Mouse (Mus musculus) induced T-regulatory cell, adult 2 months (primary cell): ENCODE results near the gene Fam234b.

Source experiments
- DNase-seq: peaks from one replicate; pipeline ENCODE4 v3.0.0-alpha.2; 2012; ENCODE audit warnings: low read depth

The Fam234b gene

DNA sequence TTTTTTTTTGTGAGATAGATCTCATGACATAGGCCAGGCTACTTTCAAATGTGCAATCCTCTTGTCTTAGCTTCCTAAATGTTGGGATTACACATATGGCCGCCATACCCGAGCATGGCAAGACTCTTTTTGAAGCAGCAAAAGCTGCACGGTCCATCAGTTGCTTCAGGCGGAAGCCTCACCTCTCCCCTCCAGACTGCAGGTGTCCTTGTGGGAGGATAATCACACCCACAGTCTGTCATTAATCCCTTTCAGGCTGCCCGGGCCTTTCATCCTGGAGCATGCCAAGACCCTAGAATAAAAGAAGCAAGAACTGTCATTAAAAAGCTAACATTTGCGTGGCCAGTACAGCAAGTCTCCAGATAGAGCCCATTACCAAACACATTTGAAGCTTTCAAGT is 71.8 kb downstream of the Fam234b start:
- no peak for DNase-seq

DNA sequence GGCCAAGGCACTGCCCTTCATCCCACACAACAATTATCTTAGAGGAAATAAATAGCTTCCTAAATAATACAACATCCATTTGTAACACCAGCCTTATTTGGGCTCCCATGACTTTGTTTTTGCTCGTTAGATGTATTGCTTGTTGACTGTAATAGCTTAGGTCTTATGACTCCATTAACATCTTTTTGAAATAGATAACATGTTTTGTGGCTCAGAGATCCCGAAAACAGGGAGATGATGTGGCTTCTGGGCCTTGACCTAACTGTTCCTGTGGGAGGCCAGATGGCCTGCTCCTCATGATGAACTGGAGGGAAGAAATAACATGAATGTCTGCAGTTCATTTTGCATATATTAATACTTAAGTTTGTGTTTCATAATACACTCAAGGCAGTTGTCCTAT is 74.0 kb downstream of the Fam234b start:
- no peak for DNase-seq

DNA sequence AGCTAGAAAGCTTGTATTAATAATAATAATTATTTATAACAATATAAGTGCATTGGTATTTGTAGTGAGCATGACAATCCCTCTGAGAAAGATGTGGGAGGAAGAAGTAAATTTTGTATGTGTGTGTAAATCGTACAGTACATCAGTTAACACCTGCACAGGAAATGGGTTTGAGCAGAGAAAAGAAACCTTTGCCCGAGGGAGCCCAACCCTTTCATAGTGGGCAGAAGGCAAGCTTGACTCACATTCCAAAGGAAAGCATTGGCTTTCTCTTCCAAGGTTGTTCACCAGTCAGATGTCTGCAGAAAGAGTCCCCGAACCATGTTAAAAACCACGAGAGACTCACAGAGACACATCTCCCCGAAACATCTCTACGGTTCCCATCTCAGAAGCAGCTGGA is 75.3 kb downstream of the Fam234b start:
- no peak for DNase-seq

DNA sequence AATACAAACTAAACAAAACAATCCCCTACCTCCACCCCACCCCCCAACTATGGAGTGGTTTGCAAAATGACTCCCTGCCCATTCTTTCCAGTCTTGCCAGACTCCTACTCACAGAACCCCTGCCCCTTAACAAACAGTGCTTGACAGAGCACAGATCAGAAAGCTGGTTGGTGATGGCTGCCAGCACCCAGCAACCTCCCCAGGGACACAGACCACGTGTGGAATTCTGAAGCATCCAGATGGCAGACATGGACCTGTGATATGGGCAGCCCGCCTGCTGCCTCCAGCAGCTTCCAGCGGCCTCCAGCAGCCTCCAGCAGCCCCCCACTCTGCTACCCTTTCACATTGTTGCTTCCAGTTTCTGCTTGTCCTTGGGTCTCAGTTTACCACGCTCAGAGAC is 77.5 kb downstream of the Fam234b start:
- DNase-seq, result no peak

DNA sequence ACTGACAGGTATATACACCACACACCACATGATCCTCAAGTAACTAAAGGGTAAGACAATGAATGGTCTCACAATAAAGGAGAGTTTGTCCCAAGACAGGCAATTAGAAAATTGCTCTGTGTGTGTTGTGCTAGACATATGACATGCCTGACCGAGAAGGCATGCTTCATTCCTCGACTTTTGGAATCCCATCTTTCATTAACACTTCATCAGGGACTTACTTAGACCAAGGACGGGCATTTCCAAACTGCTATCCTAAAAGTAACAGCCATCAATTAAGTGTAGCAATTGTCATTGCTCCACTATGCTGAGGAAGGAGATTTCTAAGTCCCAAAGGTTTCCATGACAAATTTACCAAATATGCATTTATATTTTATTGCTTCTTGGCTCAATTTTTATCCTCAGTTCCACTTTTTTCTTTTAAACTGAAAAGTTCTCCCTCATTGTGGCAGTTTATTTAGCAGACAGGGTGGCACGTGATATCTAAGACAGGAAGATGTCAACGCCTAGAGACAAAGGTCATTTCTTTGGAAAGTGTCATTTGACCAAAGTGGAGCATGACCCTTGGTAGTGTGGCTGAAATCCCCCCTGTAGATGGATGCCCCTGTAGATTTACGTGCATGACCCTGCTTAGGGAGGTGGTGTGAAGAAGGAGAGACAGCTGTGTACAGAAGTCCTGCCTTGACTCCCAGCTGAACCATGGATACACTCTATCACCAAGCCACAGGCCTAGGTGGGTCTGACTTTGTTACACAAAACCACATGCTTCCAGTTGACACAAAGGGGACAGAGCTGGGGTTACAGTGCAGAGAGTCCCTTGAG is 78.9 kb downstream of the Fam234b start:
- DNase-seq, result no peak

DNA sequence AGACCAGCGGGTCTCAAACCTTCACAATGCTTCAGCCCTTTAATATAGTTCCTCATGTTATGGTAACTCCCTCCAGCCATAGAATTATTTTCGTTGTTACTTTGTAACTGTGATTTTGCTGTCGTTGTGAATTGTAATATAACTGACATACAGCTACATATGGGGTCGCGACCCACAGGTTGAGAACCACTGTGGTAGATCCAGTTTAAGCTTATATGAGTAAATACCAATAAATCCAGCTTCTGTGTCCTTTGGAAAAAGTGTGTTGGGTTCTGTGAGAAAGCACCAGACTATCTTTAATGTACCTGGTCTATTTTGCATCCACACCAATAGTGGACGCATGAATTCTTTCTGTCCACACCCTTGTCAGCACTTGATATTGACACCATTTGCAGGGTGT is 80.5 kb downstream of the Fam234b start:
- DNase-seq, result no peak

DNA sequence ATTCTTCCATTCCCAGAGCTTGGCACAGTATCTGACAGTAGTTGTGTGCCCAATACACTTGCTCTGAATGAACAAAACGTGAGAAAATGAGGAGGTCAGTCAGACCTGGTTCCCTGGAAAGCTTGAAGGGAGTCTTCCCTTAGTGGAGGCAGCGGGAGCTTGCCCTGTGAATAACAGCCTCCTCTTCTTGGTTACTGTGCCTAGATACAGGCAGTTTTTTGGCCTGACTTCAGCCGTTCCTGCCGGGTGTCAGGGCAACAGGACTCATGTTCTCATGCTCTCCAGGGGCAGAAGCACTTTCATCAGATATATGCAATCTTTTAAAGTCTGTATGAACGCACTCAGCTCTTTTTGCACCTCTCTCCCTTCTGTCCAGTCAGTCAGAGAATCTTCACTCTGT is 81.5 kb downstream of the Fam234b start:
- DNase-seq, result no peak

DNA sequence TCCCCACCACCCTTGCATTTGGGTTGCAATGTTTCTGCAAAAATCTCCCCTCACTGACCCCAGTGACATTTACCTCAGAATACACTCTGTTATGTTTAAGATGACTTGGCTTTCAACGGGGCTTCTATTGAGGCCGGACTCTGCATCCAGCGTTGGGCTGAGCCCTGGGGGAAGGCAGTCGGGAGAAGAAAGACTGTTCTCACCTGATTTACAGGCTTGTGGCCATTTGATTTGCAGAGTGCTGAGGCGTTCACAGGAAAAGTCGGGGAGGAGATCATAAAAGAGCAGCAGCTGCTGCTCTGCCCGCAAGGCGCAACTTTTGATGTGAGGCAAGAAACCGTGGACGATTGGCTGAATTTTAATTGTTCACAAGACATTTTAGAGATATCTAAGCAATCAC is 82.1 kb downstream of the Fam234b start:
- DNase-seq, result no peak

DNA sequence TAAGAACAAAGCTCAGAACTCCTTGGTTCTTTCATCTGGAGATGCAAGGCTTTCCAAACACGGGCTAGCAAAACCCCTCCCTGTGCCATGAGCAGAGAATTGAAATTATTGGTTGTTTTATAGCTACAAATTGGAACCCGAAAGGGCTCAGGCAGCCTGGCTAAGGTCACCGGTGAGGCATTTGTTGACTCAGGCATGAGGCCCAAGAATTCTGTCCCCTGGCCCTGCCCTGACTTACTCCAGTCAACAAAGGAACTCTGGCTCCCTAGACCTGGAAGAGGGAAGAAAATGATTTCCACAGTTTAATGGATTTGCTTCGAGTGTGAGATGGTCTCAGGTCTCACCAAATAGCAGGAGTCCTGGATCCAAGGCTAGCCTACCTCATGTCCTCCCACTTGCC is 94.6 kb downstream of the Fam234b start:
- no peak for DNase-seq

DNA sequence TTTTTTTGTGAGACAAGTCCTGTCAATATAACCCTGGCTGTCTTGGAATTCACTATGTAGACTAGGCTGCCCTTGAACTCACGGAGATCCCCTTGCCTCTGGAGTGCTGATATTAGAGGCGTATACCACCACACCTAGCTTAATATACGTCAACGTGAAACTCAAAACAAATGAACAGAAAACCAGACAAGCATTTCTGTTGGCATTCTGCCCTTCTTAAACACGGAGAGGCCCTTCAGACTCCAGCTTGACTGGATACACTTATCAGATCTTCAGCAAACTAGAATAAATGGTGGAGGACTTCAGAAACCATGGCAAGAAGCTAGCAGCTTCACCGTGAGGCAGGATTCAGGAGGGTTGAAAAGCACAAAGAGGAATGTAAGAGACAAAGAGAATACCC is 96.4 kb downstream of the Fam234b start:
- DNase-seq, result no peak
